Mouse (Mus musculus) hindbrain, embryonic 13.5 days (tissue): ENCODE data around the gene Tk1. TPM values are rescaled to one million over a fixed set of nuclear protein-coding genes. Genes with fewer than 3 reads are reported as not detected.

Source experiments
- ATAC-seq: fragments of 200-750 bp; cut with Nextera tagmentation; 2 replicates; pipeline ENCODE4 v1.8.0; 2017; ENCODE audit warnings: moderate TSS enrichment; ENCODE audit not compliant: low FRiP score
- H3K27ac ChIP-seq: fragments of 300-500 bp; sonication (generic); 2 replicates; pipeline ENCODE4 v1.5.1; 2015; ENCODE audit warnings: inconsistent platforms, mild to moderate bottlenecking, moderate library complexity
- H3K27me3 ChIP-seq: fragments of 300-500 bp; sonication (generic); 2 replicates; pipeline ENCODE4 v1.6.1; 2015; ENCODE audit warnings: mild to moderate bottlenecking, inconsistent platforms
- H3K36me3 ChIP-seq: fragments of 300-500 bp; sonication (generic); 2 replicates; pipeline ENCODE4 v1.6.1; 2015; ENCODE audit warnings: mild to moderate bottlenecking, inconsistent platforms
- H3K4me1 ChIP-seq: fragments of 300-500 bp; sonication (generic); replicated peaks from 2 replicates; pipeline ENCODE4 v1.6.1; 2015; ENCODE audit warnings: inconsistent platforms
- H3K4me2 ChIP-seq: fragments of 300-500 bp; sonication (generic); 2 replicates; pipeline ENCODE4 v1.6.1; 2015; ENCODE audit warnings: inconsistent platforms, mild to moderate bottlenecking, moderate library complexity
- H3K4me3 ChIP-seq: fragments of 300-500 bp; sonication (generic); 2 replicates; pipeline ENCODE4 v1.5.1; 2015; ENCODE audit warnings: mild to moderate bottlenecking, inconsistent platforms
- H3K9ac ChIP-seq: fragments of 300-500 bp; sonication (generic); 2 replicates; pipeline ENCODE4 v1.6.1; 2015; ENCODE audit warnings: mild to moderate bottlenecking, inconsistent platforms
- H3K9me3 ChIP-seq: fragments of 300-500 bp; sonication (generic); 2 replicates; pipeline ENCODE4 v1.6.1; 2016; ENCODE audit warnings: inconsistent platforms
- WGBS: fragments of 180-500 bp; shearing (Covaris S2); methylation state at CpG from one replicate; pipeline ENCODE4 v1.1.7; 2015; 5-methylcytosine and 5-hydroxymethylcytosine counted together
- polyA plus RNA-seq: library from polyadenylated mRNA; unstranded; fragments of >200 nt; fragmentation: Nextera tagmentation; extraction: Ambion mirVana; gene quantifications from 2 replicates; pipeline ENCODE4 v1.2.1, GENCODE M21; 2015

The Tk1 gene
- 25.3 and 26.0 TPM in 2 replicates for polyA plus RNA-seq

- peaks cover 59% of the 10 kb centered on the region for H3K4me1 ChIP-seq
- under 1% methylated on average over 34 of the region's 34 CpGs for WGBS
- ATAC-seq, result 0 out of 2 replicates have a peak, but pooled peaks have one; percentile 32
These were observed at the start of gene Tk1, which contains the start of gene Afmid for GRCm38 (mm10) chr11:117825333-117826101. TSS of gene Tk1 (minus strand) at chr11:117826092. TSS of gene Afmid (plus strand) at chr11:117825924.

GRCm38 (mm10) chr11:117875681-117876080, 49.8 kb upstream of the Tk1 start:
- Histone ChIP-seq H3K36me3 (no peaks in the 10 kb centered on the region), H3K4me1 (peaks cover 36% of the 10 kb centered on the region), H3K9me3 (no peaks in the 10 kb centered on the region), H3K27ac (no peak overlapping the region), H3K27me3 (peaks cover 16% of the 10 kb centered on the region; the same call in 1 of the 2 replicates), H3K4me3 (no peak overlapping the region), H3K9ac (0 out of 2 replicates have a peak overlapping the region, but pooled peaks have one; percentile 39), H3K4me2 (no peak overlapping the region)
- WGBS, result 23% methylated on average over 6 of the region's 6 CpGs
- no peak for ATAC-seq

More at GRCm38 (mm10) chr11:117825333-117826101, at the start of gene Tk1, which contains the start of gene Afmid:
- Histone ChIP-seq H3K27ac (peak within 1 kb of the TSS; percentile 30; the same call in 1 of the 2 replicates), H3K27me3 (no peaks in the 10 kb centered on the region), H3K4me2 (peak within 1 kb of the TSS; percentile 72), H3K9ac (peak within 1 kb of the TSS; percentile 64), H3K9me3 (no peaks in the 10 kb centered on the region), H3K4me3 (peak within 1 kb of the TSS; percentile 42), H3K36me3 (no peaks in the 10 kb centered on the region)

GRCm38 (mm10) chr11:117874419-117874818, 48.5 kb upstream of the Tk1 start:
- Histone ChIP-seq H3K4me2 (no peak overlapping the region), H3K9ac (no peak overlapping the region), H3K36me3 (no peaks in the 10 kb centered on the region), H3K27me3 (0 out of 2 replicates have a peak, but pooled peaks cover 16% of the 10 kb centered on the region), H3K27ac (no peak overlapping the region), H3K4me1 (peaks cover 40% of the 10 kb centered on the region), H3K4me3 (no peak overlapping the region), H3K9me3 (no peaks in the 10 kb centered on the region)
- WGBS, result 67% methylated on average over 4 of the region's 4 CpGs
- ATAC-seq, result no peak

GRCm38 (mm10) chr11:117872861-117873608, 47.1 kb upstream of the Tk1 start, which contains the start of gene Tha1:
TSS of gene Tha1 (minus strand) at chr11:117873481.
- Histone ChIP-seq H3K27me3 (0 out of 2 replicates have a peak, but pooled peaks cover 16% of the 10 kb centered on the region), H3K4me2 (peak within 1 kb of the TSS; percentile 95), H3K4me3 (peak within 1 kb of the TSS; percentile 72), H3K9me3 (no peaks in the 10 kb centered on the region), H3K36me3 (no peaks in the 10 kb centered on the region), H3K4me1 (peaks cover 28% of the 10 kb centered on the region), H3K27ac (no peak within 1 kb of the TSS; the same call in 1 of the 2 replicates), H3K9ac (peak within 1 kb of the TSS; percentile 88)
- ATAC-seq, result peak; percentile 70
- 2% methylated on average over 51 of the region's 51 CpGs for WGBS

- no peak overlapping the region for H3K27ac ChIP-seq
- H3K4me2 ChIP-seq, result peak overlapping the region; percentile 95
- H3K4me1 ChIP-seq, result peaks cover 27% of the 10 kb centered on the region
- no peak for ATAC-seq
- peak overlapping the region; percentile 88; the same call in 1 of the 2 replicates for H3K9ac ChIP-seq
- peak overlapping the region; percentile 72; the same call in 1 of the 2 replicates for H3K4me3 ChIP-seq
- no peaks in the 10 kb centered on the region for H3K36me3 ChIP-seq
- WGBS, result 63% methylated on average over 12 of the region's 12 CpGs
- 0 out of 2 replicates have a peak, but pooled peaks cover 16% of the 10 kb centered on the region for H3K27me3 ChIP-seq
- H3K9me3 ChIP-seq, result no peaks in the 10 kb centered on the region
These were observed 46.2 kb upstream of the Tk1 start for GRCm38 (mm10) chr11:117871911-117872584.

- Histone ChIP-seq H3K27ac (no peak overlapping the region), H3K4me3 (no peak overlapping the region), H3K9me3 (no peaks in the 10 kb centered on the region), H3K36me3 (no peaks in the 10 kb centered on the region), H3K27me3 (0 out of 2 replicates have a peak, but pooled peaks cover 16% of the 10 kb centered on the region), H3K9ac (no peak overlapping the region; the same call in 1 of the 2 replicates), H3K4me2 (no peak overlapping the region), H3K4me1 (peaks cover 34% of the 10 kb centered on the region)
- WGBS, result 75% methylated on average over 5 of the region's 5 CpGs
- ATAC-seq, result no peak
These were observed 45.5 kb upstream of the Tk1 start for GRCm38 (mm10) chr11:117871376-117871775.

- 36% methylated on average over 12 of the region's 12 CpGs for WGBS
- no peaks in the 10 kb centered on the region for H3K9me3 ChIP-seq
- ATAC-seq, result no peak
- H3K27me3 ChIP-seq, result 0 out of 2 replicates have a peak, but pooled peaks cover 14% of the 10 kb centered on the region
- 0 out of 2 replicates have a peak overlapping the region, but pooled peaks have one; percentile 10 for H3K4me2 ChIP-seq
- H3K4me1 ChIP-seq, result peaks cover 37% of the 10 kb centered on the region
- peak overlapping the region; percentile 43; the same call in 1 of the 2 replicates for H3K9ac ChIP-seq
- no peak overlapping the region for H3K27ac ChIP-seq
- H3K36me3 ChIP-seq, result no peaks in the 10 kb centered on the region
- no peak overlapping the region for H3K4me3 ChIP-seq
These were observed 44.9 kb upstream of the Tk1 start for GRCm38 (mm10) chr11:117870688-117871365.

GRCm38 (mm10) chr11:117865988-117866387, 40.1 kb upstream of the Tk1 start:
- peaks cover 23% of the 10 kb centered on the region for H3K27me3 ChIP-seq
- H3K36me3 ChIP-seq, result no peaks in the 10 kb centered on the region
- 12% methylated on average over 6 of the region's 6 CpGs for WGBS
- H3K4me2 ChIP-seq, result no peak overlapping the region
- no peaks in the 10 kb centered on the region for H3K9me3 ChIP-seq
- no peak overlapping the region for H3K4me3 ChIP-seq
- H3K27ac ChIP-seq, result peak overlapping the region; percentile 62
- H3K9ac ChIP-seq, result peak overlapping the region; percentile 60; the same call in 1 of the 2 replicates
- 0 out of 2 replicates have a peak, but pooled peaks have one; percentile 41 for ATAC-seq
- H3K4me1 ChIP-seq, result peaks cover 35% of the 10 kb centered on the region

- Histone ChIP-seq H3K9me3 (no peaks in the 10 kb centered on the region), H3K27ac (no peak overlapping the region), H3K4me2 (no peak overlapping the region), H3K27me3 (peaks cover 35% of the 10 kb centered on the region), H3K9ac (peak overlapping the region; percentile 2; the same call in 1 of the 2 replicates), H3K4me3 (no peak overlapping the region), H3K4me1 (peaks cover 41% of the 10 kb centered on the region), H3K36me3 (no peaks in the 10 kb centered on the region)
- 72% methylated on average over 2 of the region's 2 CpGs for whole genome bisulfite sequencing
- ATAC-seq, result no peak
These were observed 38.9 kb upstream of the Tk1 start for GRCm38 (mm10) chr11:117864805-117865204.

- H3K4me1 ChIP-seq, result peaks cover 42% of the 10 kb centered on the region
- no peak overlapping the region for H3K9ac ChIP-seq
- ATAC-seq, result no peak
- 41% methylated on average over 11 of the region's 11 CpGs for WGBS
- no peaks in the 10 kb centered on the region for H3K36me3 ChIP-seq
- no peak overlapping the region for H3K4me3 ChIP-seq
- H3K27ac ChIP-seq, result no peak overlapping the region
- H3K9me3 ChIP-seq, result no peaks in the 10 kb centered on the region
- peaks cover 47% of the 10 kb centered on the region for H3K27me3 ChIP-seq
- no peak overlapping the region for H3K4me2 ChIP-seq
These were observed 37.4 kb upstream of the Tk1 start for GRCm38 (mm10) chr11:117863174-117863856.
